Mouse (Mus musculus) heart, embryonic 16.5 days (tissue): Measurements from ENCODE around the gene Steap1. TPM values are rescaled to one million over a fixed set of nuclear protein-coding genes. Genes with fewer than 3 reads are reported as not detected.

Source experiments
- ATAC-seq: fragments of 200-750 bp; cut with Nextera tagmentation; replicated peaks from 2 replicates; pipeline ENCODE4 v1.8.0; 2017; ENCODE audit warnings: moderate number of reproducible peaks; ENCODE audit not compliant: insufficient read depth, low FRiP score; ENCODE audit errors: extremely low read depth
- H3K27ac ChIP-seq: fragments of 300-500 bp; sonication (generic); 2 replicates; pipeline ENCODE4 v1.5.1; 2014; ENCODE audit warnings: mild to moderate bottlenecking, low read length, control low read depth, moderate library complexity
- H3K27me3 ChIP-seq: fragments of 300-500 bp; sonication (generic); 2 replicates; pipeline ENCODE4 v1.6.1; 2014; ENCODE audit warnings: low read length, mixed read lengths; ENCODE audit not compliant: control insufficient read depth, insufficient read depth
- H3K36me3 ChIP-seq: fragments of 300-500 bp; sonication (generic); 2 replicates; pipeline ENCODE4 v1.6.1; 2014; ENCODE audit not compliant: control insufficient read depth, insufficient read depth
- H3K4me1 ChIP-seq: fragments of 300-500 bp; sonication (generic); 2 replicates; pipeline ENCODE4 v1.6.1; 2014; ENCODE audit warnings: low read length, mixed read lengths; ENCODE audit not compliant: control insufficient read depth, insufficient read depth
- H3K4me2 ChIP-seq: fragments of 300-500 bp; sonication (generic); 2 replicates; pipeline ENCODE4 v1.6.1; 2014; ENCODE audit warnings: low read depth, mild to moderate bottlenecking, control low read depth, low read length
- H3K4me3 ChIP-seq: fragments of 300-500 bp; sonication (generic); 2 replicates; pipeline ENCODE4 v1.5.1; 2014; ENCODE audit warnings: mild to moderate bottlenecking, control low read depth, low read length
- H3K9ac ChIP-seq: fragments of 300-500 bp; sonication (generic); 2 replicates; pipeline ENCODE4 v1.6.1; 2014; ENCODE audit warnings: low read length, control low read depth
- H3K9me3 ChIP-seq: fragments of 300-500 bp; sonication (generic); replicated peaks from 2 replicates; pipeline ENCODE4 v1.6.1; 2016; ENCODE audit warnings: low read length; ENCODE audit not compliant: control insufficient read depth
- WGBS: fragments of 180-500 bp; shearing (Covaris S2); extraction: QIAGEN DNeasy Blood & Tissue Kit; methylation state at CpG from one replicate; pipeline ENCODE4 v1.1.7; 2014; 5-methylcytosine and 5-hydroxymethylcytosine counted together
- polyA plus RNA-seq: library from polyadenylated mRNA; unstranded; fragments of >200 nt; fragmentation: Nextera tagmentation; extraction: Ambion mirVana; gene quantifications from 2 replicates; pipeline ENCODE4 v1.2.1, GENCODE M21; 2015

Steap1 gene
- 1.7 and 1.8 TPM in 2 replicates for polyA plus RNA-seq

DNA sequence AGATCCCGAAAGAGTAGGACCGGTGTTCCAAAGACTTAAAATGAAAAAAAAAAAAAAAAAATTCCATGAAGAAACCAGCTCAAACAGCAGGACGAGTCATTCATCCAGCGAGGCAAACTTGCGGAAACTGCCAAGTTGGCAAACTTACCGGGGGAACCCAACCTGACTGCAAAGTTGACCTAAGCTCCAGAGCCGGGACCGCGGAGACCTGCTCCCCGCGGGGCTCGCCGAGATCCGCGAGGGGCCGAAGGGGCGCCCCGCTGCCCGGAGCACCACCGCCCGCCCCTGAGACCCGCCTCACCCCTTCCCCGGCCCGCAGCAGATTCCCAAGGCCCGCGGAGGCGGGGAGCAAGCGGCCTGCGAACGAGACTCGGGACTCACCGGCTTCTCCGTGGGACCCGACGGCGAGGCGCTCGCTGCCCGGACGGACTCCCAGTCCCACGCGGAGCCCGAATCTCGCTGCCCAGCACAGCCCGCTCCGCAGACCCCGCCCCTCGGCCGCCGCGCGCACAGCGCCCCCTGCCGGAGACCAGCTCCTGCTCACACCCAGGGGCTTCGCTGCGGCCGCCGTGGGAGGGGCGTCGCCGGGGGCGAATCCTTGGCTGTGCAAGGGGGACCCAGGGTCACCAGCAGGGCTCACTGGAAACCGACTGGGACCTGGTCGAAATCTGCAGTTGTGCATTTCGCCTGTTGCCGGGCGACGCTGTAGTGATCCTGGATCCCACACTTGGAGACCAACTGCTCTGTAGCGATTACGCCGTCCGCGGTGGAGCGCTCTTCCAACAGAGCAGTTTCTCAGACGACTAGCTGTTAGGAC is at the start of gene Steap1:
Gene Steap1, minus strand, starts transcription at position 461 of the 817 bp plus-strand sequence.
- H3K4me3 ChIP-seq, result peak within 1 kb of the TSS; percentile 72
- under 1% methylated on average over 75 of the region's 75 CpGs for WGBS
- peak within 1 kb of the TSS; percentile 80 for H3K9ac ChIP-seq
- H3K36me3 ChIP-seq, result no peaks in the 10 kb centered on the region
- no peaks in the 10 kb centered on the region for H3K9me3 ChIP-seq
- ATAC-seq, result peak; percentile 91
- no peak within 1 kb of the TSS for H3K27ac ChIP-seq
- peak within 1 kb of the TSS; percentile 99 for H3K4me2 ChIP-seq
- peaks cover 4% of the 10 kb centered on the region; the same call in 1 of the 2 replicates for H3K4me1 ChIP-seq
- H3K27me3 ChIP-seq, result peaks cover 10% of the 10 kb centered on the region

DNA sequence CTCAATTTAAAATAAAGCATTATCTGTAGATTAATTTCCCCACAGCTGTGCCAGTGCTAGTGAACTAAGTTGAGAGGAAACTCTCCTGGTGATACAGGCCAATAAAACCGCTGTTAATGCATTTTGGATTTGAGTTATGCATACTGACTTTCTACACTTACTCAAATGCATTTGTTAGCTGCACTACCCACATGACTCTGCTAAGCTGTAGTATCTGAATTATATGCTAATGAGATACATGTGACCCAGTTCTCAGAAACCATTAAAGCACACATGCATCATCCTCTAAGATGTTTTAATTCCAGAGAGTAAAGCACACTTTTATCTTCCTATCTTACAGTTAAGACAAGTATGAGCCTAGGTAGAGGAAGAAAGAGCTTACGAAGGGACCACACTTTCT is 38.0 kb upstream of the Steap1 start:
- ATAC-seq, result no peak
- no peaks in the 10 kb centered on the region; the same call in 1 of the 2 replicates for H3K9me3 ChIP-seq
- no peak overlapping the region for H3K4me3 ChIP-seq
- no peak overlapping the region for H3K4me2 ChIP-seq
- no peaks in the 10 kb centered on the region for H3K4me1 ChIP-seq
- no peak overlapping the region for H3K9ac ChIP-seq
- 70% methylated on average over 2 of the region's 2 CpGs for WGBS
- H3K36me3 ChIP-seq, result no peaks in the 10 kb centered on the region
- no peak overlapping the region for H3K27ac ChIP-seq
- H3K27me3 ChIP-seq, result no peaks in the 10 kb centered on the region

DNA sequence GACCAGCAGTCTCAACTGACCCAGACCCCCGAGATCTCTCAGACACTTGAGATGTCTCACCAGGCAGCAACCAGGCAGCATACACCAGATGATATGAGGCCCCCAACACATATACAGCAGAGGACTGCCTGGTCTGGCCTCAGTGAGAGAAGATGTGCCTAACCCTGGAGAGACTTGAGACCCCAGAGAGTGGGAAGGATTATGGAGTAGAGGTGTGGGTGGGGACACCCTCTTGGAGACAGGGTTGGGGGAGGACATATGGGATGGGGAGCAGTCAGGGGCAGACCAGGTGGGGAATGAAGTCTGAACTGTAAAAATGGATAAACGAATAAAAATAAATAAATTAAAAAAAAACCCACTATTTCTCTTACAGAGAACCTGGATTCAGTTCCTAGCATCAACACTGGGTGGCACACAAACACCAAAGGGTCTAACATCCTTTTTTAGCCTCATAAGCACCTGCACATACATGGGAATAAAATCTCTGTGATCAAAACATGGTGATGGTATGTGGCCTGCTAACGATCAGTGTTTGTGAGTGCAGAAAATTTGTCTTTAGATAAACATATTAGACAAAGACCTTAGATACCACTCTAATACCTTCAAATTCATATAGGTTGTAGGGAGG is 7.4 kb upstream of the Steap1 start:
- WGBS, result 58% methylated on average over 3 of the region's 3 CpGs
- Histone ChIP-seq H3K4me3 (no peak overlapping the region), H3K27ac (no peak overlapping the region), H3K27me3 (peaks cover 7% of the 10 kb centered on the region), H3K4me2 (no peak overlapping the region), H3K4me1 (no peaks in the 10 kb centered on the region), H3K36me3 (no peaks in the 10 kb centered on the region), H3K9ac (no peak overlapping the region), H3K9me3 (no peaks in the 10 kb centered on the region)
- ATAC-seq, result no peak

- WGBS, result 2% methylated on average over 9 of the region's 9 CpGs
- H3K36me3 ChIP-seq, result no peaks in the 10 kb centered on the region
- H3K27ac ChIP-seq, result no peak overlapping the region
- H3K4me3 ChIP-seq, result no peak overlapping the region
- no peaks in the 10 kb centered on the region for H3K4me1 ChIP-seq
- H3K4me2 ChIP-seq, result no peak overlapping the region
- H3K9ac ChIP-seq, result no peak overlapping the region
- H3K27me3 ChIP-seq, result peaks cover 7% of the 10 kb centered on the region
- no peak for ATAC-seq
- H3K9me3 ChIP-seq, result no peaks in the 10 kb centered on the region
These were observed 5.9 kb upstream of the Steap1 start for GRCm38 (mm10) chr5:5755039-5755438.

GRCm38 (mm10) chr5:5749772-5750222 is 671 bp upstream of the Steap1 start:
- no peak overlapping the region for H3K27ac ChIP-seq
- no peaks in the 10 kb centered on the region for H3K9me3 ChIP-seq
- H3K36me3 ChIP-seq, result no peaks in the 10 kb centered on the region
- peaks cover 11% of the 10 kb centered on the region for H3K27me3 ChIP-seq
- H3K4me2 ChIP-seq, result peak overlapping the region; percentile 99
- peak overlapping the region; percentile 80 for H3K9ac ChIP-seq
- peak; percentile 33; the same call in 1 of the 2 replicates for ATAC-seq
- peaks cover 4% of the 10 kb centered on the region; the same call in 1 of the 2 replicates for H3K4me1 ChIP-seq
- under 1% methylated on average over 13 of the region's 13 CpGs for WGBS
- H3K4me3 ChIP-seq, result peak overlapping the region; percentile 72

- no peak overlapping the region for H3K27ac ChIP-seq
- H3K27me3 ChIP-seq, result no peaks in the 10 kb centered on the region
- no peak overlapping the region for H3K4me2 ChIP-seq
- no peaks in the 10 kb centered on the region for H3K9me3 ChIP-seq
- no peak overlapping the region for H3K9ac ChIP-seq
- no peak for ATAC-seq
- no peaks in the 10 kb centered on the region for H3K4me1 ChIP-seq
- no peaks in the 10 kb centered on the region for H3K36me3 ChIP-seq
- WGBS, result 89% methylated on average over 9 of the region's 9 CpGs
- no peak overlapping the region for H3K4me3 ChIP-seq
These were observed 14.7 kb downstream of the Steap1 start for GRCm38 (mm10) chr5:5734445-5734844.

DNA sequence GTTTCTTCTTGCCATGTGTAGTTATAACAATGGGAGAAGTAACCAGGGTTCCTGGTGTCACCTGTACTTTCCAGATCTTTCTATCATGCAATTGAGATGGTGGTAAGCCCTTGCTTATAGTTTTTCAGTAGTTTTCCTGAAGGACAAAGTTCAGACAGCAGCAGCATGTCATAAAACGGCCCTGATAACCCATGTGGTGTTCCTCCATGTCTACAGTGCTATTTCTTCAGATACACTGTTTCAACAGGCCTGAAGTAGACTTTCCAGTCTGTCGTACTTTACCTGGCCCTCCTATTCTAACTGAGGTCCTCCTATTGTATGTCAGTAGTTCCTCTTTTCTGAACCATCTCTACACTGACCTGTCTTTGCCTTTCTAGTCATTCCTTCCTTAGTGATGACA is 16.3 kb downstream of the Steap1 start:
- no peak overlapping the region for H3K4me3 ChIP-seq
- ATAC-seq, result no peak
- H3K9ac ChIP-seq, result no peak overlapping the region
- H3K27ac ChIP-seq, result no peak overlapping the region
- H3K27me3 ChIP-seq, result no peaks in the 10 kb centered on the region
- WGBS, result 67% methylated on average over 2 of the region's 2 CpGs
- H3K4me1 ChIP-seq, result no peaks in the 10 kb centered on the region
- H3K4me2 ChIP-seq, result no peak overlapping the region
- no peaks in the 10 kb centered on the region for H3K36me3 ChIP-seq
- no peaks in the 10 kb centered on the region for H3K9me3 ChIP-seq

- H3K4me2 ChIP-seq, result no peak overlapping the region
- H3K9me3 ChIP-seq, result no peaks in the 10 kb centered on the region
- no peaks in the 10 kb centered on the region for H3K27me3 ChIP-seq
- no peak overlapping the region for H3K9ac ChIP-seq
- H3K4me3 ChIP-seq, result no peak overlapping the region
- no peak overlapping the region for H3K27ac ChIP-seq
- ATAC-seq, result no peak
- no peaks in the 10 kb centered on the region for H3K36me3 ChIP-seq
- no peaks in the 10 kb centered on the region for H3K4me1 ChIP-seq
- 88% methylated on average over 3 of the region's 3 CpGs for WGBS
These were observed 16.9 kb downstream of the Steap1 start for GRCm38 (mm10) chr5:5732208-5732607.

DNA sequence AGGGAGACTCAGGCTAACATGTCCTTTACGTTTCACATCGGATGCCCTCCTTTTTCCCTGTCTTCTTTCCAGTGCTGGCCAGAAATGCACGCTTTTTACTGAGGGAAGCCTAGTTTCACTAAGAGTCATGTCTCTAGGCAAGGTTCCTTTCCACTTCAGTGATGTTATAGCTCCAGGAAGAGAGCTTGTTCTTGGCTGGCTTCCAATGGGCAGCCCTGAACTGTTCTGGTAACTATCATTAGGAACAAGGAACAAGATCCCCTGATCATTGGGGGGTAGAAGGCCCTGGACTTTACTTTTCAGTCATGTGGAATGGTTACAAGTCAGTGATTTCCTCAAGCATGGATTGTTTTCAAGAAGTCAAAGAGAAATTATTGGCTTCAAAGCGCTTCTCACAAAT is 19.2 kb downstream of the Steap1 start:
- no peaks in the 10 kb centered on the region for H3K36me3 ChIP-seq
- no peaks in the 10 kb centered on the region for H3K27me3 ChIP-seq
- no peak overlapping the region for H3K4me2 ChIP-seq
- H3K27ac ChIP-seq, result no peak overlapping the region
- no peak overlapping the region for H3K4me3 ChIP-seq
- no peak overlapping the region for H3K9ac ChIP-seq
- no peak for ATAC-seq
- WGBS, result 89% methylated on average over 4 of the region's 4 CpGs
- no peaks in the 10 kb centered on the region for H3K9me3 ChIP-seq
- no peaks in the 10 kb centered on the region for H3K4me1 ChIP-seq
